Mouse (Mus musculus) spleen, adult 2 months (tissue): ENCODE measurements around the gene Scgb3a1.

Experiments used
- CTCF ChIP-seq: fragments of 200-500 bp; IDR thresholded peaks from 2 replicates; pipeline ENCODE4 v1.5.1; 2011; ENCODE audit warnings: mild to moderate bottlenecking, inconsistent platforms; ENCODE audit not compliant: insufficient read depth, insufficient read length, insufficient replicate concordance; ENCODE audit errors: extremely low read depth
- POLR2A ChIP-seq: fragments of 200-500 bp; IDR thresholded peaks from 2 replicates; pipeline ENCODE4 v1.6.1; 2011; ENCODE audit warnings: low read depth, low read length, inconsistent platforms

DNA sequence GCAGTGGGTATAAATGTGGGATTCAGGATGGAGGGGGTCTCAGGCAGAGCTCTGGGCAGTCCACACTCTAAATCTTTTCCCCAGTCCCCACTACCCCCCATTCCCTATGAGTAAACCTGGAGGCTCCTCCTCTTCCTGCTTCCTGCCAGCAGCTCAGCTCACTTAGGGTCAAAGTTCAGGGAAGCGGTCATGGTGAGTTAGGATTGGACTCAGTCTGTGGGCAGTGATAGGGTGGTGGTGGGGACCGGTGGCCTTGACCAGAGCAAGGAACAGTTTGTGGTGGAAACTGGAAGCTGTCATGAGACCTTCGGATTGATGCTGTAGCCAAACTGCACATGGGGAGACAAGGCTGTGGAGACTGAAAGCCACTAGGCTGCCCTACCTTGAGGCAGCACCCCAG is 39.3 kb upstream of the Scgb3a1 start:
- no peak for TF ChIP-seq CTCF
- no peak for TF ChIP-seq POLR2A
